Mouse (Mus musculus) stomach, embryonic 16.5 days (tissue): Measurements from ENCODE around the gene St3gal2. TPM values are rescaled to one million over a fixed set of nuclear protein-coding genes. Genes with fewer than 3 reads are reported as not detected.
"Not testable (repeated sequence)": the region's sequence is repeated elsewhere in the genome, so short reads cannot be mapped to it uniquely, and the experiment has no call there.

Source experiments
- ATAC-seq: fragments of 200-750 bp; cut with Nextera tagmentation; 2 replicates; pipeline ENCODE4 v1.8.0; 2017; ENCODE audit warnings: moderate number of reproducible peaks, moderate TSS enrichment; ENCODE audit not compliant: insufficient read depth, low FRiP score
- H3K27ac ChIP-seq: fragments of 300-500 bp; sonication (generic); 2 replicates; pipeline ENCODE4 v1.5.1; 2014; ENCODE audit warnings: low read length
- H3K27me3 ChIP-seq: fragments of 300-500 bp; sonication (generic); 2 replicates; pipeline ENCODE4 v1.6.1; 2014; ENCODE audit warnings: low read length, control low read depth, mixed read lengths; ENCODE audit not compliant: control insufficient read depth, insufficient read depth
- H3K36me3 ChIP-seq: fragments of 300-500 bp; sonication (generic); 2 replicates; pipeline ENCODE4 v1.6.1; 2014; ENCODE audit warnings: low read length; ENCODE audit not compliant: control insufficient read depth, insufficient read depth
- H3K4me1 ChIP-seq: fragments of 300-500 bp; sonication (generic); 2 replicates; pipeline ENCODE4 v1.6.1; 2014; ENCODE audit warnings: low read length, control low read depth, mixed read lengths; ENCODE audit not compliant: control insufficient read depth, insufficient read depth
- H3K4me2 ChIP-seq: fragments of 300-500 bp; sonication (generic); 2 replicates; pipeline ENCODE4 v1.6.1; 2014; ENCODE audit warnings: low read depth, low read length, mixed read lengths
- H3K4me3 ChIP-seq: fragments of 300-500 bp; sonication (generic); replicated peaks from 2 replicates; pipeline ENCODE4 v1.5.1; 2014; ENCODE audit warnings: mild to moderate bottlenecking, low read length
- H3K9ac ChIP-seq: fragments of 300-500 bp; sonication (generic); 2 replicates; pipeline ENCODE4 v1.6.1; 2014; ENCODE audit warnings: low read length
- H3K9me3 ChIP-seq: fragments of 300-500 bp; sonication (generic); replicated peaks from 2 replicates; pipeline ENCODE4 v1.6.1; 2016; ENCODE audit warnings: low read length, control low read depth; ENCODE audit not compliant: control insufficient read depth
- WGBS: fragments of 180-500 bp; shearing (Covaris S2); extraction: QIAGEN DNeasy Blood & Tissue Kit; methylation state at CpG from one replicate; pipeline ENCODE4 v1.1.7; 2014; 5-methylcytosine and 5-hydroxymethylcytosine counted together
- polyA plus RNA-seq: library from polyadenylated mRNA; unstranded; fragments of >200 nt; fragmentation: Nextera tagmentation; extraction: Ambion mirVana; gene quantifications from 2 replicates; pipeline ENCODE4 v1.2.1, GENCODE M21; 2015

St3gal2 gene
- polyA plus RNA-seq, 1 experiment from 2014 or later = 17.0 TPM

DNA sequence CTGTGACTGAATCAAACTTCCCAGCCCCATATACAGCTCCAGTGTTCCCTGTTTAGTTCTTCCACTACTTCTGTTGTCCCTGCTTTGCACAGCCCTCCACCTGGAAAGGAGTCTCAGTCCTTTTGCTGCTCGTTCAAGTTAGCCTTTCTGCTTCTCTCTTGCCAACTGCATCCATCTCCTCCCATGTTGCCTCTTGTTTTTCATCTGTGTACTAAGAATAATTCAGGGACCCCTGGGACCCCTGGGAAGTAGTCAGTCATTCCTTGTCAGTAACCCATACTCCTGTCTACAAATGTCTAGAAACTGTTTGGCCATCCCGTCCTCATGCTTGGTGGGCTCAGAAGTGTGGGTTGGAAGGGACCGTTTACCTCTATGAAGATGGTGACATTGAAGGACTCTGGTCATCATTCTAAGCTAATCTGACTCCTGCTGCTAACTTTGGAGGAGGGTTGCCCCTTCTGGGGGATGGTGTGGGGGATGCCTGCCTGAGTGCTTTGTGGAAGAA, 1.1 kb downstream of the St3gal2 start:
- H3K4me1 ChIP-seq = peaks cover 18% of the 10 kb centered on the region
- peak overlapping the region; percentile 73 for H3K27ac ChIP-seq
- peak overlapping the region; percentile 83 for H3K4me3 ChIP-seq
- no peaks in the 10 kb centered on the region for H3K36me3 ChIP-seq
- H3K9me3 ChIP-seq = no peaks in the 10 kb centered on the region
- no peaks in the 10 kb centered on the region for H3K27me3 ChIP-seq
- H3K4me2 ChIP-seq = peak overlapping the region; percentile 67
- WGBS = 28% methylated on average over 3 of the region's 3 CpGs
- no peak for ATAC-seq
- peak overlapping the region; percentile 86 for H3K9ac ChIP-seq

DNA sequence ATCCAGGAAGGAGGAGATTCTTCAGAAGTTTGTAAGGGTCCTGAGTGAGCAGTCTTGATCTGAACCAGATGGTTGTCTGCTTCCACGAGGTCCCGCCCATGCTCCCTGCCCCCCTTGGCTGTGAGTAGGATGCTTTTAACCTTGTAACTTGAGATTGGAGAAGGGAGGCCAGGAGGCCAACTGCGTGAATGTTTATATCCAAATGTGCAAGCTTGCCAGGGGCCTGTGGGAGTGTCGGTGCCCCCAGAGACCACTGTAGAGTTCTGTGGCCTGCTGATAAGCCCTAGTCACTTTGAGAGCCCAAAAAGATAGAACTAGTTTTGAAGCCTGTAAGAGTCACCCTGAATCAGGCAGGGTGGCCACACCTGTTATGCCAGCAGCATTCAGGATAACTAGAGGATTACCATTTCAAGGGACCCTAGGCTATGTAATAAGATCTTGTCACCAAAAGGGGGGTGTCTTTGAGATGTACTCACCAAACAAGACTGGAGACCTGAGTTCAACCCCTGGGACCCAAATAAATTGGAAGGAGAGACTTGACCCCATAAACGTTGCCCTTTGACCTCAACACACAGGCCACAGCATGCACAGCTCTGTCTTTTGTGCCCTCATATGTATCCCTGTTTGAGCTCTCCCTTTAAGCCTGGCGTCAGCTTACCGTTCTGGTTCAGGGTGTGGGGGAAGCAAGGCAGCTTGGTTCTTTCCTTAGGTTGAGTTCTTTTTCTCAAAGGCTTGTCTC, 1.9 kb downstream of the St3gal2 start:
- no peaks in the 10 kb centered on the region for H3K36me3 ChIP-seq
- H3K4me3 ChIP-seq = peak overlapping the region; percentile 83
- peak; percentile 37; the same call in 1 of the 2 replicates for ATAC-seq
- peak overlapping the region; percentile 73; the same call in 1 of the 2 replicates for H3K27ac ChIP-seq
- no peaks in the 10 kb centered on the region for H3K9me3 ChIP-seq
- H3K9ac ChIP-seq = peak overlapping the region; percentile 86
- no peaks in the 10 kb centered on the region for H3K27me3 ChIP-seq
- H3K4me2 ChIP-seq = peak overlapping the region; percentile 67
- H3K4me1 ChIP-seq = peaks cover 21% of the 10 kb centered on the region
- 20% methylated on average over 7 of the region's 7 CpGs for WGBS

DNA sequence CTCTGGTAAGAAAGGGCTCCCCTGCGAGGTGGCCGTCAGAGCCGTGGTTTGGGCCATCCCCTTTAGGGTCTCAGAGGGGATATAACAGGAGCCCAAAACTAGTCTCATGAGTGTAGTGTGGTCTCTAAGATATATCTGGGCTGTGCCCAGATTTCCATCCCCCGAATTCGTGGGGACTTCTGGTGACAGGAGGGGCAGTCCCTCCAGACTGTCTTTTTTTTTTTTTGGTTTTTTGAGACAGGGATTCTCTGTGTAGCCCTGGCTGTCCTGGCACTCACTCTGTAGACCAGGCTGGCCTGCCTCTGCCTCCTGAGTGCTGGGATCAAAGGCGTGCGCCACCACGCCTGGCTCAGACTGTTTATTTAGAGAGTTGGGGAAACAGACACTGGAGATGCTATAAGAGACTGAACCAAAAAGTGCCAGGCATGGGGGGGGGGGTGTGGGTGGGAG, 6.0 kb downstream of the St3gal2 start:
- no peaks in the 10 kb centered on the region for H3K9me3 ChIP-seq
- H3K27ac ChIP-seq = no peak overlapping the region
- no peak for ATAC-seq
- no peak overlapping the region for H3K9ac ChIP-seq
- H3K4me2 ChIP-seq = no peak overlapping the region
- WGBS = 75% methylated on average over 8 of the region's 8 CpGs
- no peak overlapping the region for H3K4me3 ChIP-seq
- no peaks in the 10 kb centered on the region for H3K27me3 ChIP-seq
- H3K36me3 ChIP-seq = no peaks in the 10 kb centered on the region
- peaks cover 24% of the 10 kb centered on the region for H3K4me1 ChIP-seq

DNA sequence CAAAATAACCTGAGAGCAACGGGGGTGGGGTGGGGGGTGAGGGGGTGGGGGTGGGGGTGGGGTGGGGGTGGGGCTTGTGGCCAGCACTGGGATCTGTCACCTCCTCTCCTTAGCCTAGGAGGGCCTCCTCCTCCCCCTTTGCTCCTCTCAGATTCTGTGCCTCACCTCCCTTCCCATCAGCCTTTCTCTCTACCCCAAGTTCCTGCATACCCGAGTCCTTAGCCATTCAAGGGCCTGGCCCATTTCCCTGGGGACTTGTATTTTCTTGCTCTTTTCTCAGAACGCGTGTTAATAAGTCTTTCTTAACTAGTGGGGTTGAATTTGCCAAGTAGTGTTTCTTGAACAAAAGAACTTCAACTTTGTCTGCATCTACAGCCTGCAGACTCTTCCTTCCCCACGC, 7.0 kb downstream of the St3gal2 start:
- ATAC-seq = no peak
- 0 out of 2 replicates have a peak overlapping the region, but pooled peaks have one; percentile 14 for H3K27ac ChIP-seq
- no peaks in the 10 kb centered on the region for H3K9me3 ChIP-seq
- peaks cover 21% of the 10 kb centered on the region for H3K4me1 ChIP-seq
- H3K4me2 ChIP-seq = no peak overlapping the region; the same call in 1 of the 2 replicates
- no peaks in the 10 kb centered on the region for H3K36me3 ChIP-seq
- no peak overlapping the region for H3K4me3 ChIP-seq
- H3K9ac ChIP-seq = peak overlapping the region; percentile 29; the same call in 1 of the 2 replicates
- H3K27me3 ChIP-seq = no peaks in the 10 kb centered on the region
- WGBS = 43% methylated on average over 5 of the region's 5 CpGs

DNA sequence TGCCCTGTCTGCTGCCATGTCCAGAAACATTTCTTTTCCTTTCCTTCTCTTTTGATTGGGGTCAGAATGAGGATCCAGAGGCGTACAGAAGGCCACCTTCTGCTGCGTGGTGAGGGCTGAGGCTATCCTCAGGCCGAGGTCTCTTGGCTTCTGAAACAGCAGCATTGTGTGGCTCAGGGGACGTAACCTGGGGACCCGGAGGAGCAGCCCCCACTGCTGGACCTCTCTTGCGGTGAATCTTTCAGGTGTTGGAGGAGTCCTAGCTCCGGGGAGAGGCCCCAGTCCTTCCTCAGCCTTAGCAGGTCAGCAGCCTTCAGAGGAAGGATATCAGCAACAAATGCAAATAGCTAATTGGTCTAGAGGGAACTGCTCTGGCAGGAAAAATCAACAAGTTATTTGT, 8.7 kb downstream of the St3gal2 start:
- Histone ChIP-seq H3K27ac (peak overlapping the region; percentile 29), H3K36me3 (no peaks in the 10 kb centered on the region), H3K4me1 (peaks cover 25% of the 10 kb centered on the region), H3K9ac (no peak overlapping the region), H3K9me3 (no peaks in the 10 kb centered on the region), H3K4me2 (no peak overlapping the region), H3K4me3 (no peak overlapping the region), H3K27me3 (no peaks in the 10 kb centered on the region)
- ATAC-seq = no peak
- 70% methylated on average over 7 of the region's 7 CpGs for WGBS

DNA sequence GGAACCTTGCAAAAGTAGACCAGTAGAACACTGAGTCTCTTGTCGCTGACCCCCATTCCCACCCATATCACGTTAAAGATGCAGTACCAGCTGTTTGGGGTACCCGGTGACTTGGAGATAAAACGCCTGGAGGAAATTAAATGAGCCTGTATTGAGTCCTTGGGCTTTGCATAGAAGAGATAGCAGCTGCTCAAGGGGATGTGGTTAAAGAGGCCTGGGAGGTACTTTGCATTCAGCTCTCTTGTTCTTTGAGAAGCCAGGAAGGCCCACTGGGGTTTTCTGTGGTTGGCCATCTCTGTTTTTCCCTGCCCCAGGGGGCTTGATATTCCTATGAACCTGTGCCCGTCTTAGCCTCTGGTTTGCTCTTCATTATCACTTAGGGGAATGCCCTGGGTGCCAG, 9.3 kb downstream of the St3gal2 start:
- no peaks in the 10 kb centered on the region for H3K36me3 ChIP-seq
- no peaks in the 10 kb centered on the region for H3K27me3 ChIP-seq
- WGBS = 59% methylated on average over 5 of the region's 5 CpGs
- H3K4me2 ChIP-seq = no peak overlapping the region
- ATAC-seq = no peak
- H3K9ac ChIP-seq = no peak overlapping the region
- H3K4me3 ChIP-seq = no peak overlapping the region
- peaks cover 25% of the 10 kb centered on the region for H3K4me1 ChIP-seq
- H3K27ac ChIP-seq = no peak overlapping the region
- H3K9me3 ChIP-seq = no peaks in the 10 kb centered on the region

DNA sequence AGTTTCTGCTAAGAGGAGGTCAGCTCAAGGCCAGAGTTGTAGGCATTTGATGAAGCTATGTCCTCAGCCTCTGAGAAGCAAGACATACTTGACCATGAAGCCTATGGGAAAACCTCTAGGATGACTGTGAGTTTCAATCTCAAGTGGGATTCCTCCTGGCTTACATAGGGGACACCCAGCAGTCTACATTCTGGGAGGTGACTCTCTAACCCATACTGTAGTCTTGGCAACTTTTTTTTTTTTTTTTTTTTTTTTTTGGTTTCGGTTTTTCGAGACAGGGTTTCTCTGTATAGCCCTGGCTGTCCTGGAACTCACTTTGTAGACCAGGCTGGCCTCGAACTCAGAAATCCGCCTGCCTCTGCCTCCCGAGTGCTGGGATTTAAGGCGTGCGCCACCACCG, 9.9 kb downstream of the St3gal2 start:
- H3K36me3 ChIP-seq, H3K27ac ChIP-seq, H3K4me2 ChIP-seq, ATAC-seq, H3K27me3 ChIP-seq, H3K4me3 ChIP-seq, H3K9ac ChIP-seq, H3K9me3 ChIP-seq: not testable (repeated sequence)
- H3K4me1 ChIP-seq = peaks cover 25% of the 10 kb centered on the region
- 97% methylated on average over 6 of the region's 8 CpGs for WGBS

DNA sequence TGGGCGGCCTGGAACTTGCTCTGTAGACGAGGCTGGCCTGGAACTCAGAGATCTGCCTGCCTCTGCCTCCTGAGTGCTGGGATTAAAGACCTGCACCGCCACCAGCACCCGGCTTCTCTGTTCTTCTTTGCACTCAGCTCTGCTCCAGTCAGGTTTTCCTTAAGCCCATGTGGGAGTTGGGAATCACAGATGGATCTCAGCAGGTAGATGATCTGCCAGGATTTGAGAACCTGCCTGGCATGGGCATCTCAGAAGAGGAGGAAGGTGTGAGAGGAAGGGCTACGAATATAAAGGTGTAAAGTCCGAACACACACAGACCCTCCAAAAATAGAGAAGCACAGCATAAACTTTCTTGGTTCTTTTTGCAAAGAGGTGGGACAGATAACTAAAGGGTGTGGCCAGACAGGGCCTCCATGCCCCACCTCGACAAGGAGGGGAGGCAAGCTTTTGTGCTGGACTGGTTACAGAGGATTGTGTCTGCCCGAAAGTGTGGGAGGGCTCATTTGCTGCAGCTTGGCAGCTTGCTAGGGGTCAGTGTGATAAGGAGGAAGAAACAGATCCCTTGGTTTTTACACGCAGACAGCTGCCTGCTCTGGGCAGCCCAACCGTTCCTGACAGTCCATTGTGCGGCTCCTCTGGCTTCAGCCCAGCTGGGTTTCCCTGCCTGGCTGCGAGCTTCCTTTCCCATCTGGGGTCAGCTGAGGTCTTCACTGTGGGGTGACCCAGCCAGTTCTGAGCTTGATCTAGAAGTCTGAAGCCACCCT, 11.6 kb downstream of the St3gal2 start:
- Histone ChIP-seq H3K36me3 (no peaks in the 10 kb centered on the region), H3K27ac (no peak overlapping the region), H3K4me1 (peaks cover 23% of the 10 kb centered on the region), H3K9me3 (no peaks in the 10 kb centered on the region), H3K4me2 (no peak overlapping the region), H3K27me3 (no peaks in the 10 kb centered on the region), H3K9ac (no peak overlapping the region), H3K4me3 (no peak overlapping the region)
- ATAC-seq = peak; percentile 44; the same call in 1 of the 2 replicates
- 50% methylated on average over 12 of the region's 12 CpGs for WGBS

DNA sequence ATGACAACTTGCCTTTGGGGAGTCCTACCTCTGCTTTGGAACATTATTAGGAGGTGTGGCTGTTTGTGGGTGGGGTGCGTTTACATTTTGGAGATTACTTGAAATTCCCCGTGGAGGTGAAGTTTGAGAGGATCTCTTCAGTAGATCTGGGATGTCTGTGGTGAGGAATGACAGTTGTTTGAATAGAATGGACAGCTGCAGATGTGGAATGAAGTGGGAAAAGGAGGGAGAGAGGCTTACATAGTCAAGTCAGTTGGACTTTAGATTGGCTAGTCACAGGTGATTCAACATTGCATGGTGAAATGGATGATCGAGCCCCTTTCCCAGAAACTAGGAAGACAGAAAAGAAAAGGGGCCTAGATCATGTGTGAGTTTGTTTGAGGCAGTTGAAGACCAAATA, 12.7 kb downstream of the St3gal2 start:
- Histone ChIP-seq H3K9me3 (no peaks in the 10 kb centered on the region), H3K27me3 (no peaks in the 10 kb centered on the region), H3K9ac (no peak overlapping the region), H3K4me1 (peaks cover 22% of the 10 kb centered on the region), H3K4me3 (no peak overlapping the region), H3K27ac (no peak overlapping the region), H3K4me2 (no peak overlapping the region), H3K36me3 (no peaks in the 10 kb centered on the region)
- no peak for ATAC-seq
- WGBS = 64% methylated on average over 3 of the region's 3 CpGs
